Mouse (Mus musculus): ENCODE measurements around the gene Nudcd3. TPM values are rescaled to one million over a fixed set of nuclear protein-coding genes. Genes with fewer than 3 reads are reported as not detected.

Nudcd3 gene
- polyA plus RNA-seq, 1 experiment: 67.1 TPM

DNA sequence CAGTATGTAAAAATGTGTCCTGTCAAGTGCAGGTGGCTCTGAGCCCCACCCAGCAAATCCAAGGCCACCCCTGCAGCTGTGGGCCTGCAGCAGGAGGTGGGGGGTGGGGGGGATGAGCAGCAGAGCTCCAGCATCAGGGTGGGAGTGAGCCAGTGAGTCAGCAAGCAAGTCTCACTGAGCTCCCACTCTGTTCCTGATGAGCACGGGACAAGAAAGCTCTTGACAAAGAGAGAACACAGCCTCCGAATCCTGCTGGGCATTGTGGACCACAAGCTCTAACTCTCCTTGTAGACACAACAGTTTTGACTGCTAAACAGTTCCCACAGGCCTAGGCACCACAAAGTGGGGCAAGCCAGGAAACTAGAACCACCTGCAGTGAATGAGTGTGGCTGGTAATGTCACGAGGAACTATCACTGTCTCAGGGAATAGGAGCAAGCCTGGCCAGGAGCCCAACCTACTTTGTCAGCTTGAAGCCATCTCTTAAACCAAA is 46.0 kb downstream of the Nudcd3 start:
- Histone ChIP-seq H3K4me2 (ENCODE audit: low read depth) (peak overlapping the region; percentile 22), H3K79me2 (ENCODE audit: control insufficient read depth, insufficient read depth) (peaks cover 47% of the 10 kb centered on the region), H3K4me3 (no peak overlapping the region), H3ac (ENCODE audit: control insufficient read depth, insufficient read length) (no peak overlapping the region), H3K36me3 (ENCODE audit: control insufficient read depth, insufficient read depth) (peaks cover 4% of the 10 kb centered on the region), H3K27me3 (ENCODE audit: control insufficient read depth, insufficient read depth, insufficient read length) (no peaks in the 10 kb centered on the region)
- TF ChIP-seq USF1 (IDR thresholded peaks at IDR 0.05; ENCODE audit: low read depth): no peak
- no peak for TF ChIP-seq POLR2A (IDR thresholded peaks at IDR 0.05; ENCODE audit: insufficient read length, low read depth)
- no peak for TF ChIP-seq TCF12 (IDR thresholded peaks at IDR 0.05; ENCODE audit: insufficient read depth, poor library complexity, severe bottlenecking)
- peak in 1 of 3 experiments; percentile 81 for TF ChIP-seq MYOD1 (IDR thresholded peaks at IDR 0.05; ENCODE audit: control insufficient read depth in 1 of 3, insufficient read length in 2 of 3, low read depth in 2 of 3)
- no peak for TF ChIP-seq E2F4 (IDR thresholded peaks at IDR 0.05; ENCODE audit: insufficient read depth)
- TF ChIP-seq MYOG (IDR thresholded peaks at IDR 0.05; ENCODE audit: control insufficient read depth in 1 of 3, insufficient read depth in 1 of 3, insufficient read length in 2 of 3, low read depth in 2 of 3): peak in 2 of 3 experiments; percentile 53 to 81
- TF ChIP-seq SRF (IDR thresholded peaks at IDR 0.05; ENCODE audit: control insufficient read depth, insufficient read length, low read depth): no peak
- no peak for TF ChIP-seq MAX (IDR thresholded peaks at IDR 0.05; ENCODE audit: low read depth)
- TF ChIP-seq REST (IDR thresholded peaks at IDR 0.05; ENCODE audit: insufficient read depth, insufficient read length): no peak
- TF ChIP-seq TCF3 (IDR thresholded peaks at IDR 0.05; ENCODE audit: insufficient read length, low read depth): no peak
- TF ChIP-seq POLR2AphosphoS2 (IDR thresholded peaks at IDR 0.05; ENCODE audit: insufficient read length, low read depth): no peak
- no peak for TF ChIP-seq CEBPB (IDR thresholded peaks at IDR 0.05; ENCODE audit: insufficient read depth, poor library complexity, severe bottlenecking)

DNA sequence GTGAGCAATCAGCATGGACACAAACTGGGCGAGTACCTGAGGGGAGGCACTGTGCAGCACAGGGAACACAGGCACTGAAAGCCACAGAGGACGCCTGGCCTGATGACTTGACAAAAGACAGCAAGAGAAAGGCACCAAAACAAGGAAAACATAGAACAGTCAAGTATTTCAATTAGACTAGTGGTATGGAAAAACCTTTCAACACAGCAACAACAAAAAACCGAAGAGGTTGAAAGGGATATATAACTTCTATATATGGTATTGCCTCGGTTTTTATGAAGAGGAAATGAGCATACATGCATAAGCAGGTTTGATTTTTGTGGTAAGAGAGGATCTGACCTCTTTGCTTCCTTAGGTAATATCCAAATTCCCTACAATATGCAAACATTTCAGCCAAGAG is 47.4 kb downstream of the Nudcd3 start:
- H3K4me3 ChIP-seq: no peak overlapping the region
- no peaks in the 10 kb centered on the region for H3K27me3 ChIP-seq (ENCODE audit: control insufficient read depth, insufficient read depth, insufficient read length)
- H3ac ChIP-seq (ENCODE audit: control insufficient read depth, insufficient read length): no peak overlapping the region
- peaks cover 35% of the 10 kb centered on the region for H3K79me2 ChIP-seq (ENCODE audit: control insufficient read depth, insufficient read depth)
- peaks cover 4% of the 10 kb centered on the region for H3K36me3 ChIP-seq (ENCODE audit: control insufficient read depth, insufficient read depth)
- no peak for TF ChIP-seq TCF3 (IDR thresholded peaks at IDR 0.05; ENCODE audit: insufficient read length, low read depth)
- no peak for TF ChIP-seq E2F4 (IDR thresholded peaks at IDR 0.05; ENCODE audit: insufficient read depth)
- TF ChIP-seq REST (IDR thresholded peaks at IDR 0.05; ENCODE audit: insufficient read depth, insufficient read length): no peak
- no peak for TF ChIP-seq POLR2A (IDR thresholded peaks at IDR 0.05; ENCODE audit: insufficient read length, low read depth)
- TF ChIP-seq POLR2AphosphoS2 (IDR thresholded peaks at IDR 0.05; ENCODE audit: insufficient read length, low read depth): no peak
- TF ChIP-seq CEBPB (IDR thresholded peaks at IDR 0.05; ENCODE audit: insufficient read depth, poor library complexity, severe bottlenecking): no peak
- no peak for TF ChIP-seq SRF (IDR thresholded peaks at IDR 0.05; ENCODE audit: control insufficient read depth, insufficient read length, low read depth)
- TF ChIP-seq MYOD1 (IDR thresholded peaks at IDR 0.05; ENCODE audit: control insufficient read depth in 1 of 3, insufficient read length in 2 of 3, low read depth in 2 of 3): no peak
- no peak for TF ChIP-seq MAX (IDR thresholded peaks at IDR 0.05; ENCODE audit: low read depth)
- H3K4me2 ChIP-seq (ENCODE audit: low read depth): no peak overlapping the region

DNA sequence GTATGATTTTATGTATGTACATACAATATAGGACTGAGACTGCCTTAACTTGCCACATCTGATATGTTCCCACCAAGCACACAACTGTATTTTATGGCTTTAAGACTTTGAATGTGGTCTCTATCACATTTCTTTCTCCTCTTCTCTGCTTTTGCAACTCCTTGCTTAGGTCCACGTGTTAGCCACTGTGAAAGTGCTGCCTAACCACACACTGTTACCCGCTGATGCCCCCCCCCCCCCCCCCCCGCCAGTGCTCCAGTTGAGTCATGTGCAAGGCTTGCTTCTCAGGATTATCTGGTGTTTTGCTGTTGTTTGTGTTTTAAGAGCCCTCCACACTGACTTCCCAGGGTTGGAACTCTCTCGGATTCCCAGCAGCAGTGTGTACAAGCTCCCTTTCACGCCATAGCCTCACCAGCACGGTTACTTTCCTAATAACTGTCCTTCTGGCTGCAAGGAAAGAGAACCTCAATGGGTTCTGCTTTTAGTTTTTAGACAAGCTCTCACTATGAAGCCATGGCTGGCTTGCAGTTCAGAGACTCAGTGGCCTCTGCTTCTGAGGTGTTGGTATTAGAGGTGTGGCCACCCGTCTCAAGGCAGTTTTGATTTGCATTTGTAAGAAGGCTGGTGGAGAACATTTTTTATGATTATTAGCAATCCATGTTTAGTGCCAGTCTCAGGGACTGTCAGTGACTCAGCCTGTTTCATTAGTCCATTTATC is 61.8 kb downstream of the Nudcd3 start:
- Histone ChIP-seq H3K4me3 (no peak overlapping the region), H3ac (ENCODE audit: control insufficient read depth, insufficient read length) (no peak overlapping the region), H3K79me2 (ENCODE audit: control insufficient read depth, insufficient read depth) (peaks cover 16% of the 10 kb centered on the region), H3K27me3 (ENCODE audit: control insufficient read depth, insufficient read depth, insufficient read length) (no peaks in the 10 kb centered on the region), H3K36me3 (ENCODE audit: control insufficient read depth, insufficient read depth) (no peaks in the 10 kb centered on the region), H3K4me2 (ENCODE audit: low read depth) (no peak overlapping the region)
- TF ChIP-seq MYOG (IDR thresholded peaks at IDR 0.05; ENCODE audit: control insufficient read depth in 1 of 3, insufficient read depth in 1 of 3, insufficient read length in 2 of 3, low read depth in 2 of 3) (no peak), REST (IDR thresholded peaks at IDR 0.05; ENCODE audit: insufficient read depth, insufficient read length) (no peak), TCF3 (IDR thresholded peaks at IDR 0.05; ENCODE audit: insufficient read length, low read depth) (no peak), CEBPB (IDR thresholded peaks at IDR 0.05; ENCODE audit: insufficient read depth, poor library complexity, severe bottlenecking) (no peak)

DNA sequence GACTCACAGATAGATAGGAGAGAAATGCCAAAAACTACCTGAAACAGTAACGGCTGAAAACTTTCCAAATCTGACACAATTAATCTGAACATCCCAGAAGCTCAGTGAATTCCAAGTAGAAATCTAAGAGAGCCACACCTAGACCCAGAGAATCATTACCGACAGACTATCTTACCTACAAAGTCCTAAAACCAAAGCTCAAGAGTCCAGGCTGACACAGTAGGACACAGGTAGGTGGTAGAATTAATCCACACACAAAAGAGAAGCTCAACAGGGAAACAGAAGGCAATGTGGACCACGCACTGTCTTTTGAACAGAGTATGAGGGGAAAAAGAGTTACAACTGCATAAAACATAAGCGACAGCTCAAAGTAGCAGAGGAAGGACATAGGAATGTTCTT is 67.3 kb downstream of the Nudcd3 start:
- Histone ChIP-seq H3K79me2 (ENCODE audit: control insufficient read depth, insufficient read depth) (peaks cover 41% of the 10 kb centered on the region), H3ac (ENCODE audit: control insufficient read depth, insufficient read length) (no peak overlapping the region), H3K36me3 (ENCODE audit: control insufficient read depth, insufficient read depth) (no peaks in the 10 kb centered on the region), H3K4me2 (ENCODE audit: low read depth) (no peak overlapping the region), H3K4me3 (no peak overlapping the region), H3K27me3 (ENCODE audit: control insufficient read depth, insufficient read depth, insufficient read length) (no peaks in the 10 kb centered on the region)
- no peak for TF ChIP-seq POLR2A (IDR thresholded peaks at IDR 0.05; ENCODE audit: insufficient read length, low read depth)
- TF ChIP-seq USF1 (IDR thresholded peaks at IDR 0.05; ENCODE audit: low read depth): no peak
- no peak for TF ChIP-seq POLR2AphosphoS2 (IDR thresholded peaks at IDR 0.05; ENCODE audit: insufficient read length, low read depth)
- TF ChIP-seq TCF3 (IDR thresholded peaks at IDR 0.05; ENCODE audit: insufficient read length, low read depth): no peak
- no peak for TF ChIP-seq MYOG (IDR thresholded peaks at IDR 0.05; ENCODE audit: control insufficient read depth in 1 of 3, insufficient read depth in 1 of 3, insufficient read length in 2 of 3, low read depth in 2 of 3)
- TF ChIP-seq SRF (IDR thresholded peaks at IDR 0.05; ENCODE audit: control insufficient read depth, insufficient read length, low read depth): no peak
- no peak for TF ChIP-seq MAX (IDR thresholded peaks at IDR 0.05; ENCODE audit: low read depth)
- no peak for TF ChIP-seq E2F4 (IDR thresholded peaks at IDR 0.05; ENCODE audit: insufficient read depth)
- TF ChIP-seq TCF12 (IDR thresholded peaks at IDR 0.05; ENCODE audit: insufficient read depth, poor library complexity, severe bottlenecking): no peak
- no peak for TF ChIP-seq REST (IDR thresholded peaks at IDR 0.05; ENCODE audit: insufficient read depth, insufficient read length)
- no peak for TF ChIP-seq CEBPB (IDR thresholded peaks at IDR 0.05; ENCODE audit: insufficient read depth, poor library complexity, severe bottlenecking)
- TF ChIP-seq MYOD1 (IDR thresholded peaks at IDR 0.05; ENCODE audit: control insufficient read depth in 1 of 3, insufficient read length in 2 of 3, low read depth in 2 of 3): no peak

Measured in myocyte (in vitro differentiated cells).